Mouse (Mus musculus): ENCODE measurements around the gene Dnaic1.

The Dnaic1 gene

GRCm38 (mm10) chr4:41569411-41569885 is at the start of gene Dnaic1, which contains the start of gene Fam219a:
TSS of gene Dnaic1 (plus strand) at chr4:41569775.
TSS of gene Fam219a (minus strand) at chr4:41569538.
- DNase-seq (ENCODE audit: low spot score), result peak; percentile 90

DNA sequence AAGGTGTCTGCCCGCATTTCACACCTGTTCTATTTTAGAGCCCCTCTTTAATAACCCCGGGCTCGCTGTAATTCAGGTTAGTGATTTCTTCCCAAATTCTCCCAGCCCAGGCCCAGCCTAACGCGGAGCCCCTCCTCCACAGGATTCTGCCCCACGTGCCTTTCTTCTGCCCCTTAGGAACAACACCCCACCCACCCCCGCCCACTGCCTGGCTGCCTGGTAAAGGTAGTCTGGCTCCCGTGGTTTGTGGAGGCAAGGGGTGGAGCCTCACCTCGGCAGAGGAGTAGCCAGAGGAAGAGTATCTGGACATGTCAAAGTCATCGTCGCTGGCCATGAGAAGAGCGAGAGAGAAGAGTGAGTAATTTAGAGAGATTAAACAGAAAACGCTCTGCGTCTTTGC is 48.9 kb upstream of the Dnaic1 start:
- no peak for DNase-seq (ENCODE audit: low spot score)

GRCm38 (mm10) chr4:41522136-41522535 is 47.4 kb upstream of the Dnaic1 start:
- DNase-seq (ENCODE audit: low spot score), result no peak

DNA sequence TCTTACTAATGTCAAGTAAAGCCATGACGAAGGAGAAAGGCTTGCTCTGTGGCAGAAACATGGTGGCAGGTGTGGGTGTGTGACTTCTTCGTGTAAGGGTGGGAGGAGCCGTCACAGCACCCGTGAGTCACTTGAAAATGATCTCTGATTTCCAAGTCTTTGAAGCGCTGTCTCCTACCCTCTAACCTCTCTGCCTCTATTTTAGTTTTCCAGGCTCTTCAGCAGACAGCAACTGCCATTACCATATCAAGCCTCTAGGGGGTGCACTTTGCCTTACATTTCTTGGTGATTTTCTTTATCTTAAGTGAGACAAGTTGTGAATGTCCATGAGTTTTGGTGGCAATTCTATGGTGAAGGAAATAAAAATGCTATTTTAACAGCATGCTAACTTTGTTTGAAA is 46.8 kb upstream of the Dnaic1 start:
- DNase-seq (ENCODE audit: low spot score), result peak; percentile 50

DNA sequence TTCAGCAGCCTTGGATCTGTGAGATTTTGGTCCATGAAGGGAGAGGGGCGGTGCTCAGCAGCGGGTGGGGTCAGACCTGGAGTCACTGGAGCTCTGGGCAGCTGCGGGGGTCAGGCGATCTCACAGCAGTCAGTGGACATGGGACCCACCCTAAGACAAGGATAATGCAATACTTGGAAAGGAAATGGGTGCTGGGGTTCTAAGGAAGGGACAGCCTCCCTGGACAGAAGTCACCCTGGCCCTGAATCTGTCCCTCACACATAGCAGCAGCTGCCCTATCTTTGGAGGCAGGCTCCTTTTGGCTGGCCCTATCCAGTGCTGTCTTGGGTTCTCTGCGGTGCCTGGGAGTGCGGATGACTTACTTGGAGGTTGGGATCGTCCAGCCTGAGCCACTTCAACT is 45.7 kb upstream of the Dnaic1 start:
- DNase-seq (ENCODE audit: low spot score), result no peak

DNA sequence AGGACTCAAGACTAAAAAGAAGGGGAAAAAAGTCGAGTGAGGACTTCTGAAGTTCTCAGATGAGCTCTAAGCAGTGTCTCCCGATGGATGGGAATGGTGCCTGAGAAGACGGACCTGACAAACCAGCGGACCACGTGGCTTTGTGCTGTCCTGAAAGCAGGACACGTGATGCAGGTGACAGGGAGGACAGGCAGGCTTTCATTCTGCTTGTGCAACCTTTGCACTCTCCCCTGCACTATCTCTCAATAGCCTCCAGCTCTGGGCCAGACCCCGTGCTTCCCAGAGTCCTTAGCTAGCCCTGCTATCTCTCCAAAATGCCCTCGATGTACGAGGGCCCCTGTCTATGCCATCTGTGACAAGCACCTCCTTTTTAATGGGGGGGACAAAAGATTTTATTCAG is 44.7 kb upstream of the Dnaic1 start:
- no peak for DNase-seq (ENCODE audit: low spot score)

DNA sequence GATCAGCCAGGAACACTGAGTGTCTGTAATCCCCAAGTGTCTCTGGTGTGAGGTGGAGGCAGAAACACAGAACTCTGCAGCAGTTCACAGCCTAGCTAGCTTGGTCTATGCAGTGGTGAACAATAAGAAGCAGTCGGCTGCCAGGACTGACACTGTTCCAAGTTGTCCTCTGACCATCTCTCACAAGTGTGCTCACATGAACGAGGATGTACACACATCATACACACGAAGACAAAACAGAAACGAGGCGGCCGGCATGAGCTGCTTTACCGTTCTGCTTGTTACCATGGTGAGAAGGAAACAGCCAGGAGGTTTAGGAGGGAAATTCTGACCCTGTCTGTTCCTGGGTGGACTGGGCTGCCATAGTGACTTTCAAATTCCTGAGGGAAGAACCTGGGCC is 43.0 kb upstream of the Dnaic1 start:
- DNase-seq (ENCODE audit: low spot score), result no peak

GRCm38 (mm10) chr4:41527076-41527475 is 42.5 kb upstream of the Dnaic1 start:
- no peak for DNase-seq (ENCODE audit: low spot score)

GRCm38 (mm10) chr4:41527996-41528395 is 41.6 kb upstream of the Dnaic1 start:
- DNase-seq (ENCODE audit: low spot score), result no peak

- peak; percentile 20 for DNase-seq (ENCODE audit: low spot score)
Measured at GRCm38 (mm10) chr4:41532420-41532819, 37.2 kb upstream of the Dnaic1 start.

GRCm38 (mm10) chr4:41534866-41535265 is 34.7 kb upstream of the Dnaic1 start:
- DNase-seq (ENCODE audit: low spot score), result no peak

- DNase-seq (ENCODE audit: low spot score), result no peak
Measured at GRCm38 (mm10) chr4:41542136-41542535, 27.4 kb upstream of the Dnaic1 start.

- no peak for DNase-seq (ENCODE audit: low spot score)
Measured at GRCm38 (mm10) chr4:41545985-41546384, 23.6 kb upstream of the Dnaic1 start.

DNA sequence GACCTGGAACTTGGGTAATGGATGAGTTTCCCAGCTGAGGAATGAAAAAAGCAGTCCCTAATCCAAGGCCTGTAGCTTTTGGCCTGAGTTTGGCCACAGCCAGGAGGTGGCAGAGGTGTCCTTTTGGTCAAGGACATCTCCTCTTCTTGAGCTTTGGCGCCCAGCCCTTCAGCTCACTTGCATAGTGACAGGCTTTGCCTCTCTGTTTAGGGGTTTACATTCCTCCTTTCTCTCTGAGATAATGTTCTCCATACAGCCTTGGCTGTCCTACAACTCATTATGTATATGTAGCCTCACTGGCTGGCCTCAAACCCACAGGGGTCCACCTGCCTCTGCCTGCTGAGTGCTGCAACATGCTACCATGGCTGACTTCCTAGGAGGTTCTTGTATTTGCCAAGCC is 22.5 kb upstream of the Dnaic1 start:
- DNase-seq (ENCODE audit: low spot score), result no peak

DNA sequence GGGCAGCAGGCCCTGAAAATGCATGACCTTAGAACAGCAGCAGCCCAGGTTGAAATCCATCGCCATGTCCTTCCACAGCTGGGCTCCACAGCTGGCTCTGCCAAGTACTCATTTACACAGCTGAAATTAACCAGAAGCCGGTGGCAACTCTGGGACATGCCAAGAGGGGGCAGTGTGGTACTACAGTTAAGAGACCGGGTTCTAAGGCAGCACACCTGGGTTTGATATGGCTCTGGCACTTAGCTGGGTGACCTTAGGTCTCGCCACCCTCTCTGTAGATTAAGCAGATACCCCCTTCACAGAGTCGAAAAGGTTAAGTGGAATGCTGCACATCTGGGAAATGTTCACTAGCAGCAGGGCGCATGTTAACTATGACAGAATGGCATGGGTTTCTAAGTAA is 17.0 kb upstream of the Dnaic1 start:
- peak; percentile 55 for DNase-seq (ENCODE audit: low spot score)

DNA sequence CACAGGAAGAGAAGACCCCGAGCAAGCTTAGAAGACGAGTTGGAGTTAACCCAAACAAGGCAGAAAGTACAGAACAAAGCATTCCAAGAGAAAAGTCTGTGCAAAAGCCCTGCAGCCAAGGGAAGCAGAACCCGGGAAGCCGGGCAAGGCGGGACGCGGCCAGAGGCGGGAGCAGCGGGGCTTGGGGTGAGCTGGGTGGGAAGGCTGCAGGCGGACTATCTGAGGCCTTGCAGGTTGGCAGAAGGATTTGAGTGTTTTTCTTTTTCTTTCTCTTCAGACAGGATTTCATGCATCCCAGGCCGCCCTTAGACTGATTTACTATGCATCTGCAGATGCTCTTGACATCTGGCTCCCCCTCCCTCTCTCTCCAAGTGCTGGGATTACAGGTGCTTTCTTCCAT is 16.5 kb upstream of the Dnaic1 start:
- DNase-seq (ENCODE audit: low spot score), result no peak

GRCm38 (mm10) chr4:41554994-41555663 is 14.4 kb upstream of the Dnaic1 start:
- DNase-seq (ENCODE audit: low spot score), result no peak

GRCm38 (mm10) chr4:41556311-41556953 is 13.1 kb upstream of the Dnaic1 start:
- no peak for DNase-seq (ENCODE audit: low spot score)

DNA sequence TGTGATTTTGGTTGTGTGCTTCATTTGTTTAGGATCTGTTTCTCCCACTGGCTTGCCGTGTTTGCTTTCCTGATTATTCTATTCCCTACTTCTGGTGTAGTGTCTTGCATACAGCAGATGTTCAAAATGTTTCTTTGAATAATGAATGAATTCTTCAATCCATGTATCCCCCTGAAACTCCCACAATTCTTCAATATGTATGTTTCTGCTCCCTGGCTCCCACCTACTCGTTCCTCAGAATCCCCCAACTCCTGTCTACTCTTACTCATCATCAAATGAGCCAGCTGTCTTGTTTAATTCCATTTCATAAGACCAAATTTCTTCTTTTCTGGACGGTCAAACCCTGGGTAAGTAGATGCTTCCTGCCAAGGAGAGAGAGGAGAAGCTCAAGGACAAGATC is 12.5 kb upstream of the Dnaic1 start:
- no peak for DNase-seq (ENCODE audit: low spot score)

- no peak for DNase-seq (ENCODE audit: low spot score)
Measured at GRCm38 (mm10) chr4:41563297-41563696, 6.3 kb upstream of the Dnaic1 start.

GRCm38 (mm10) chr4:41566123-41566522 is 3.5 kb upstream of the Dnaic1 start:
- no peak for DNase-seq (ENCODE audit: low spot score)

DNA sequence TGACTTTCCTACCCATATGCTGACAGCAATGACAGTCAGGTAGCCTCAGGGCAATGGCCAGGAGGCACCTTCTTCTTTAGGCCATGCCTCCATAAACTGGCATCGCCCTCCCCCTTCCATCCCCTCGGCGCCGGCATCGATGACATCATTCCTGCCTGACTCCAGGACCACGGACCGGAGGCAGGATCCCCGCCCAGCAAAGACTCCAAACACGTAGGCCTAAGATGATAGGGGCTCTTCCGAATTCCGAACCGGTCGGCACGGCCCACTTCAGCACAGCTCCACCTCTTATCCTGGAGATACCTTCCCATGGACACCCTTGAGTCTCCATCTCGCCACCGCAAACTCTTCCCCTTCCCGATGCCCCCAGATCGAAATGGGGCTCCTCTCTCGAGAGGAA is 1.3 kb upstream of the Dnaic1 start:
- DNase-seq (ENCODE audit: low spot score), result no peak

DNA sequence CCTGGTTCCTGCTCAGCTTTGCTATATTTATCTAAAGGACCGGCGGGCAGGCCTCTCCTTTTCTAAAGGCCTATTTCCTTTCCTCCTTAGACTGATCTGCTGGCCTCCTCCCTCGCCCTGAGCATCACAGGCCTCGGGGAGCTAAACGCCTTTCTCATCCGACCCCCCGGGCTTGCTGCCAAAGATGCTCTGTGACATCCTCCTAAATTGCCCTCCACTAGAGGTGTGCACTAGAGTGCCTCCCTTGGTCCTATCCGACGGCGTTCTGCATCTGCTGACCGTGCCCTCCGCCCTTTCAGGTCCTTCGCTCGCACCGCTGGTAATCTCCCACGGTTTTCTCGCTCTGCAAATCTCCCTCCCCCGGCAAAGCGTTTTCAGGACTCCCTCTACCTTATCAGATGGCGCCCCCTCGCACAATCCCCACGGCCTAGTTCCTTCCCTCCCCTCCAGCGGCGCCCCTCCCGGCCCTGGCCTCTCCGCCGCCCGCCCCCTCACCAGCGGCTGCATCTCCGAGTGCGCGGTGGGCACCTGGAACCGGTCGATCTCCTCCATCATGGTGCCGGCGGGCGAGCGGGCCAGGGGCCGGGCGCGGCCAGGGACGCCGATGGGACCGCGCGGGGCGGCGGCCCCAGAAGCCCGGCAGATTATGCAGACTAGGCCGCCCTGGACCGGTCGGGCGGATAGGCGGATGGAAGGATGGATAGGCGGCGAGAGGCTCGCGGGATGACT is 729 bp upstream of the Dnaic1 start:
- no peak for DNase-seq (ENCODE audit: low spot score)
